Mouse (Mus musculus): ENCODE measurements around the gene Chst3.

GRCm38 (mm10) chr10:60250426-60250965 is 31.4 kb upstream of the Chst3 start:
- no peak for TF ChIP-seq USF1 (IDR thresholded peaks at IDR 0.05; ENCODE audit: low read depth, low read length)
- no peak for TF ChIP-seq CTCF (conservative IDR thresholded peaks at IDR 0.05 in 1 of 2, IDR thresholded peaks at IDR 0.05 in 1 of 2; ENCODE audit: low read depth in 2 of 2, low read length in 2 of 2)
- TF ChIP-seq POLR2A (IDR thresholded peaks at IDR 0.05; ENCODE audit: low read depth, low read length), result no peak
- no peak for TF ChIP-seq TCF12 (IDR thresholded peaks at IDR 0.05; ENCODE audit: low read depth, low read length)
- no peak for TF ChIP-seq MYC (IDR thresholded peaks at IDR 0.05; ENCODE audit: low read depth, low read length)
- TF ChIP-seq HCFC1 (IDR thresholded peaks at IDR 0.05; ENCODE audit: low read depth, low read length), result no peak
- no peak for TF ChIP-seq BHLHE40 (IDR thresholded peaks at IDR 0.05; ENCODE audit: low read depth, low read length)
- no peak for TF ChIP-seq NELFE (IDR thresholded peaks at IDR 0.05; ENCODE audit: low read depth, low read length)
